Mouse (Mus musculus) Muller cell, postnatal 12 days (primary cell): ENCODE results near the gene Cavin2.

Source experiments
- DNase-seq: peaks from one replicate; pipeline ENCODE4 v3.0.0-alpha.2; 2015; ENCODE audit errors: inconsistent ontology term

The Cavin2 gene

GRCm38 (mm10) chr1:51288755-51289619, at the start of gene Cavin2:
Gene Cavin2 (plus strand): TSS chr1:51289126.
- DNase-seq: peak; percentile 88

- DNase-seq: no peak
These were observed 47.5 kb upstream of the Cavin2 start for GRCm38 (mm10) chr1:51241311-51241986.

GRCm38 (mm10) chr1:51243294-51243693, 45.6 kb upstream of the Cavin2 start:
- DNase-seq: no peak

GRCm38 (mm10) chr1:51243869-51244268, 45.1 kb upstream of the Cavin2 start:
- no peak for DNase-seq

GRCm38 (mm10) chr1:51245381-51245780, 43.5 kb upstream of the Cavin2 start:
- no peak for DNase-seq

GRCm38 (mm10) chr1:51250302-51250701, 38.6 kb upstream of the Cavin2 start:
- no peak for DNase-seq

- peak; percentile 90 for DNase-seq
These were observed 23.7 kb upstream of the Cavin2 start for GRCm38 (mm10) chr1:51265118-51265800.

- DNase-seq: no peak
These were observed 23.0 kb upstream of the Cavin2 start for GRCm38 (mm10) chr1:51265926-51266325.

GRCm38 (mm10) chr1:51267125-51267524, 21.8 kb upstream of the Cavin2 start:
- DNase-seq: peak; percentile 14

- no peak for DNase-seq
These were observed 20.7 kb upstream of the Cavin2 start for GRCm38 (mm10) chr1:51268225-51268624.

GRCm38 (mm10) chr1:51270196-51270935, 18.6 kb upstream of the Cavin2 start:
- peak; percentile 8 for DNase-seq

GRCm38 (mm10) chr1:51271845-51272244, 17.1 kb upstream of the Cavin2 start:
- DNase-seq: no peak

GRCm38 (mm10) chr1:51272583-51273201, 16.2 kb upstream of the Cavin2 start:
- peak; percentile 37 for DNase-seq

- no peak for DNase-seq
These were observed 10.9 kb upstream of the Cavin2 start for GRCm38 (mm10) chr1:51277879-51278567.

GRCm38 (mm10) chr1:51288201-51288600, 725 bp upstream of the Cavin2 start:
- DNase-seq: no peak

GRCm38 (mm10) chr1:51289620-51290445, 907 bp downstream of the Cavin2 start:
- peak; percentile 38 for DNase-seq

GRCm38 (mm10) chr1:51290634-51291033, 1.7 kb downstream of the Cavin2 start:
- peak; percentile 68 for DNase-seq

- DNase-seq: no peak
These were observed 3.4 kb downstream of the Cavin2 start for GRCm38 (mm10) chr1:51292348-51292747.

- no peak for DNase-seq
These were observed 11.5 kb downstream of the Cavin2 start for GRCm38 (mm10) chr1:51300295-51300930.
